8 mouse cellular contexts compared by ENCODE assay signal in the genomic region with DNA sequence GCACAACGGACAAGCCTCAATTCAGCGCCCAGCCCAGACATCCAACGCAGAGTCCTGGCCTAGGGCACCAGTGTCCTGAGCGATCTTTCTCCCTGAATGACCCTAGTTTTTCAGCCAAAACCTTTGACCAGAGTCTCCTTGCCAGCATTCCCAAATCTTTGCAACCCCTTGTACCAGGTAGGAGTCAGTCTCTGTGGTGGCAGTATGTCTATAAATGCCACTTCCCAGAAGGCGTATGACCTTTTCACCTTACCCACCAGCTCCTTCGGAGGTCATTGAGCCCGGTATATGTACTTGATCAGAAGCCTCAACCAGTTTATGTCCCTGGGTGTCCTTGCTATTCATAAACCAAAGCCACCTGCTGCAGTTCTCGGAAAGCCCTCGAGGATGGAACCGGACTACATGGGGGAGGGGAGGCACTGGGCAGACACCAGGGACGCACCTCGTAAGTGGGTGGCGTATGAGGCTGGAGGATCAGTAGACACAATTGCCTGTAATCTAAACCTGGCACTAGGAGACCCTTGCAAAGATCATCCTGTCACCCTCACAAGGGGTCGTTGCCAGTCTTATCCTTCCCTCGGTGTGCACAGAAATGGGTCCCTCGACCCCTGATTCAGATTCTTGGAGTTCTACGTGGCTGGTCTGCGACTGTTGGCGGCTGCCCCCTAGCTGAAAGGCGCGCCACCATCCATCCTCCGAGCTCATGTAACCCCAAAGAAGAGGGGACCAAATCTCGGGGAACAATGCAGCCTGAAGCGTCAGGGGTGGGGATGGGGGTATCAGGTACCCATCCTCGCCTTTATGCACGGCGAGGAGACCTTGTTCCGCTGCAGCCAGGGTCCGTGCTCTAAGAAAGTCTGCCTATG. TPM values are rescaled to one million over a fixed set of nuclear protein-coding genes. Genes with fewer than 3 reads are reported as not detected.
DNase-seq lines count a peak whose midpoint lies in the region; ATAC-seq and TF ChIP-seq lines count a peak whose summit lies in the region.

No protein-coding gene starts in this region.

- H3K27me3 ChIP-seq in hindbrain, embryonic 16.5 days (replicated peaks; ENCODE audit: control insufficient read depth, insufficient read depth, low read length) = no peaks in the 10 kb centered on the region

- peak; percentile 73 for TF ChIP-seq CTCF in left cerebral cortex, adult 2 months (IDR thresholded peaks at IDR 0.05)

- no peaks in the 10 kb centered on the region for H3K36me3 ChIP-seq in hindbrain, embryonic 16.5 days (ENCODE audit: control insufficient read depth, insufficient read depth, low read length)
- H3K36me3 ChIP-seq in macrophage (ENCODE audit: inconsistent target) = no peaks in the 10 kb centered on the region

- peak overlapping the region; percentile 53 for H3K4me3 ChIP-seq in hindbrain, embryonic 16.5 days (ENCODE audit: low read length)
- peak overlapping the region; percentile 57 for H3K4me3 ChIP-seq in left cerebral cortex, adult 2 months
- peak overlapping the region; percentile 88 for H3K4me3 ChIP-seq in macrophage (ENCODE audit: inconsistent target)

- peak overlapping the region; percentile 85 for H3K27ac ChIP-seq in hindbrain, embryonic 16.5 days (ENCODE audit: low read depth, low read length)
- H3K27ac ChIP-seq in left cerebral cortex, adult 2 months = peak overlapping the region; percentile 95
- peak overlapping the region; percentile 99 for H3K27ac ChIP-seq in macrophage

- WGBS in hindbrain, embryonic 16.5 days = under 1% methylated on average over 29 of the region's 29 CpGs
- 1% methylated on average over 29 of the region's 29 CpGs for WGBS in macrophage (ENCODE audit: missing documents)

- DNase-seq in R1 (ENCODE audit: low read depth, low spot score) = peak; percentile 39
- peak; percentile 68 to 77 for DNase-seq in cerebellum, postnatal 14 days
- DNase-seq in gastrocnemius, adult 18-20 months (ENCODE audit: low spot score) = peak; percentile 63
- peak; percentile 70 to 71 for DNase-seq in left cerebral cortex, adult 2 months (ENCODE audit: extremely low spot score in 1 of 2, low spot score in 2 of 2)
- peak; percentile 59 to 84 for DNase-seq in right cerebral cortex, adult 2 months (ENCODE audit: low spot score in 2 of 2)
- DNase-seq in T-cell, adult 2 months (ENCODE audit: low spot score) = no peak

- no peaks in the 10 kb centered on the region for H3K9me3 ChIP-seq in hindbrain, embryonic 16.5 days (ENCODE audit: control insufficient read depth, low read length)

- peaks cover 38% of the 10 kb centered on the region for H3K79me2 ChIP-seq in macrophage (ENCODE audit: inconsistent target)

- H3K4me1 ChIP-seq in hindbrain, embryonic 16.5 days (ENCODE audit: control insufficient read depth, insufficient read depth, low read depth, low read length) = peaks cover 13% of the 10 kb centered on the region

- intact Hi-C loops in left cerebral cortex, adult 2 months (cut with DNase I) = loop anchor here (2.0 to 10.0 kb wide), 10 partner anchors 85 to 915 kb away; no protein-coding TSS in a partner anchor

- ATAC-seq in hindbrain, embryonic 16.5 days = peak; percentile 65

- H3K4me2 ChIP-seq in hindbrain, embryonic 16.5 days (ENCODE audit: low read length) = peak overlapping the region; percentile 93

- peak overlapping the region; percentile 88 for H3K9ac ChIP-seq in hindbrain, embryonic 16.5 days (ENCODE audit: low read depth, low read length)

RNA-seq across cellular contexts. Expression of a gene that starts 0.6 kb away (rescaled TPM):
- 10 to 100 TPM; 23.7 to 29.0 TPM for total RNA-seq in gastrocnemius, adult 18-20 months (2021)
- 82.9 and 87.0 TPM in 2 replicates for polyA plus RNA-seq in hindbrain, embryonic 16.5 days (2015; fragmentation: Nextera tagmentation; extraction: Ambion mirVana)
- total RNA-seq in left cerebral cortex, adult 2 months (2021) = 10 to 100 TPM; 27.5 to 29.2 TPM
- 100 to 1,000 TPM in 23 of 26 experiments, 10 to 100 TPM in 3; 76.0 to 810 (median 421) TPM for total RNA-seq in macrophage (2018; cell fraction: chromatin; rRNA removed)
- total RNA-seq in macrophage (2018; cell fraction: cytosol; rRNA removed) = 100 to 1,000 TPM; 108 to 542 (median 268) TPM
- 100 to 1,000 TPM; 119 to 954 (median 432) TPM for total RNA-seq in macrophage (2018; cell fraction: nucleus; rRNA removed)
- polyA plus RNA-seq in macrophage (2018) = 277 to 373 TPM (median 350 TPM) in 3 replicates
